Mouse (Mus musculus) hindbrain, embryonic 10.5 days (tissue): ENCODE results near the gene Adam11. TPM values are rescaled to one million over a fixed set of nuclear protein-coding genes. Genes with fewer than 3 reads are reported as not detected.
"Not testable (repeated sequence)": the region's sequence is repeated elsewhere in the genome, so short reads cannot be mapped to it uniquely, and the experiment has no call there.

Experiments used
- DNase-seq: peaks from one replicate; pipeline ENCODE4 v3.0.0-alpha.2; 2017; ENCODE audit warnings: low spot score
- H3K27ac ChIP-seq: fragments of 300-500 bp; sonication (generic); 2 replicates; pipeline ENCODE4 v1.5.1; 2016; ENCODE audit warnings: mild to moderate bottlenecking, moderate library complexity
- H3K27me3 ChIP-seq: fragments of 300-500 bp; sonication (generic); 2 replicates; pipeline ENCODE4 v1.6.1; 2016; ENCODE audit warnings: mild to moderate bottlenecking; ENCODE audit not compliant: poor library complexity, insufficient read depth, severe bottlenecking
- H3K36me3 ChIP-seq: fragments of 300-500 bp; sonication (generic); 2 replicates; pipeline ENCODE4 v1.6.1; 2016; ENCODE audit warnings: mild to moderate bottlenecking, moderate library complexity
- H3K4me1 ChIP-seq: fragments of 300-500 bp; sonication (generic); replicated peaks from 2 replicates; pipeline ENCODE4 v1.6.1; 2016; ENCODE audit warnings: mild to moderate bottlenecking
- H3K4me3 ChIP-seq: fragments of 300-500 bp; sonication (generic); 2 replicates; pipeline ENCODE4 v1.5.1; 2016; ENCODE audit warnings: mild to moderate bottlenecking, moderate library complexity
- H3K9me3 ChIP-seq: fragments of 300-500 bp; sonication (generic); 2 replicates; pipeline ENCODE4 v1.6.1; 2016; ENCODE audit warnings: mild to moderate bottlenecking, moderate library complexity
- WGBS: fragments of 180-500 bp; shearing (Covaris S2); methylation state at CpG from one replicate; pipeline ENCODE4 v1.1.7; 2016; 5-methylcytosine and 5-hydroxymethylcytosine counted together
- polyA plus RNA-seq: library from polyadenylated mRNA; unstranded; fragments of >200 nt; fragmentation: Nextera tagmentation; extraction: Ambion mirVana; gene quantifications from 2 replicates; pipeline ENCODE4 v1.2.1, GENCODE M21; 2016

Adam11 gene
- 14.6 and 22.6 TPM in 2 replicates for polyA plus RNA-seq

- Histone ChIP-seq H3K27me3 (peaks cover 77% of the 10 kb centered on the region), H3K9me3 (no peaks in the 10 kb centered on the region), H3K36me3 (no peaks in the 10 kb centered on the region), H3K27ac (peak within 1 kb of the TSS; percentile 85), H3K4me3 (peak within 1 kb of the TSS; percentile 82), H3K4me1 (peaks cover 46% of the 10 kb centered on the region)
- peak; percentile 49 for DNase-seq
- 1% methylated on average over 69 of the region's 76 CpGs for WGBS
These were observed at the start of gene Adam11 for GRCm38 (mm10) chr11:102761309-102762210. Gene Adam11 (plus strand): TSS chr11:102761439.

- WGBS, result 92% methylated on average over 4 of the region's 4 CpGs
- no peak overlapping the region for H3K4me3 ChIP-seq
- H3K27me3 ChIP-seq, result no peaks in the 10 kb centered on the region
- DNase-seq, result no peak
- H3K27ac ChIP-seq, result no peak overlapping the region
- no peaks in the 10 kb centered on the region for H3K36me3 ChIP-seq
- H3K4me1 ChIP-seq, result no peaks in the 10 kb centered on the region
- no peaks in the 10 kb centered on the region for H3K9me3 ChIP-seq
These were observed 48.8 kb upstream of the Adam11 start for GRCm38 (mm10) chr11:102712411-102712810.

- not testable (repeated sequence) for H3K9me3 ChIP-seq, H3K27me3 ChIP-seq, H3K4me3 ChIP-seq, H3K36me3 ChIP-seq, H3K27ac ChIP-seq, DNase-seq, H3K4me1 ChIP-seq
- WGBS, result 85% methylated on average over 2 of the region's 2 CpGs
These were observed 46.7 kb upstream of the Adam11 start for GRCm38 (mm10) chr11:102714578-102714977.

GRCm38 (mm10) chr11:102716135-102716534 lies 45.1 kb upstream of the Adam11 start:
- H3K4me3 ChIP-seq, result no peak overlapping the region
- H3K27ac ChIP-seq, result no peak overlapping the region
- peaks cover 3% of the 10 kb centered on the region; the same call in 1 of the 2 replicates for H3K9me3 ChIP-seq
- no peaks in the 10 kb centered on the region for H3K36me3 ChIP-seq
- no peak for DNase-seq
- no peaks in the 10 kb centered on the region for H3K4me1 ChIP-seq
- WGBS, result 82% methylated on average over 7 of the region's 7 CpGs
- H3K27me3 ChIP-seq, result no peaks in the 10 kb centered on the region

- 48% methylated on average over 3 of the region's 3 CpGs for WGBS
- peak; percentile 23 for DNase-seq
- Histone ChIP-seq H3K4me1 (no peaks in the 10 kb centered on the region), H3K4me3 (no peak overlapping the region), H3K27ac (no peak overlapping the region), H3K9me3 (no peaks in the 10 kb centered on the region), H3K36me3 (no peaks in the 10 kb centered on the region), H3K27me3 (no peaks in the 10 kb centered on the region)
These were observed 35.7 kb upstream of the Adam11 start for GRCm38 (mm10) chr11:102725574-102725973.

- H3K36me3 ChIP-seq, result no peaks in the 10 kb centered on the region
- no peaks in the 10 kb centered on the region for H3K27me3 ChIP-seq
- no peak for DNase-seq
- H3K27ac ChIP-seq, result no peak overlapping the region
- H3K4me3 ChIP-seq, result no peak overlapping the region
- no peaks in the 10 kb centered on the region for H3K9me3 ChIP-seq
- 40% methylated on average over 7 of the region's 7 CpGs for WGBS
- no peaks in the 10 kb centered on the region for H3K4me1 ChIP-seq
These were observed 32.6 kb upstream of the Adam11 start for GRCm38 (mm10) chr11:102728614-102729013.

GRCm38 (mm10) chr11:102729835-102730234 lies 31.4 kb upstream of the Adam11 start:
- Histone ChIP-seq H3K9me3 (no peaks in the 10 kb centered on the region), H3K27me3 (no peaks in the 10 kb centered on the region), H3K4me1 (no peaks in the 10 kb centered on the region), H3K27ac (no peak overlapping the region), H3K4me3 (no peak overlapping the region), H3K36me3 (no peaks in the 10 kb centered on the region)
- WGBS, result 93% methylated on average over 3 of the region's 3 CpGs
- no peak for DNase-seq

GRCm38 (mm10) chr11:102731366-102731765 lies 29.9 kb upstream of the Adam11 start:
- Histone ChIP-seq H3K9me3 (no peaks in the 10 kb centered on the region), H3K4me3 (no peak overlapping the region), H3K36me3 (no peaks in the 10 kb centered on the region), H3K27me3 (no peaks in the 10 kb centered on the region), H3K4me1 (no peaks in the 10 kb centered on the region), H3K27ac (no peak overlapping the region)
- no peak for DNase-seq
- 89% methylated on average over 6 of the region's 6 CpGs for WGBS

- Histone ChIP-seq H3K27me3 (peaks cover 6% of the 10 kb centered on the region), H3K4me3 (no peak overlapping the region), H3K4me1 (no peaks in the 10 kb centered on the region), H3K27ac (no peak overlapping the region), H3K9me3 (no peaks in the 10 kb centered on the region), H3K36me3 (no peaks in the 10 kb centered on the region)
- WGBS, result 79% methylated on average over 5 of the region's 5 CpGs
- no peak for DNase-seq
These were observed 28.1 kb upstream of the Adam11 start for GRCm38 (mm10) chr11:102733146-102733545.

- no peaks in the 10 kb centered on the region for H3K9me3 ChIP-seq
- H3K4me1 ChIP-seq, result peaks cover 12% of the 10 kb centered on the region
- H3K27ac ChIP-seq, result no peak overlapping the region
- WGBS, result 92% methylated on average over 6 of the region's 6 CpGs
- H3K4me3 ChIP-seq, result no peak overlapping the region
- H3K36me3 ChIP-seq, result no peaks in the 10 kb centered on the region
- H3K27me3 ChIP-seq, result peaks cover 21% of the 10 kb centered on the region
- DNase-seq, result no peak
These were observed 26.3 kb upstream of the Adam11 start for GRCm38 (mm10) chr11:102734961-102735360.

GRCm38 (mm10) chr11:102738046-102738445 lies 23.2 kb upstream of the Adam11 start:
- Histone ChIP-seq H3K27me3 (peaks cover 51% of the 10 kb centered on the region), H3K36me3 (no peaks in the 10 kb centered on the region), H3K4me3 (no peak overlapping the region), H3K27ac (no peak overlapping the region), H3K9me3 (no peaks in the 10 kb centered on the region), H3K4me1 (peaks cover 32% of the 10 kb centered on the region)
- no peak for DNase-seq
- WGBS, result 82% methylated on average over 3 of the region's 3 CpGs

GRCm38 (mm10) chr11:102739278-102739966 lies 21.8 kb upstream of the Adam11 start:
- WGBS, result 5% methylated on average over 20 of the region's 20 CpGs
- no peaks in the 10 kb centered on the region for H3K36me3 ChIP-seq
- H3K27me3 ChIP-seq, result peaks cover 58% of the 10 kb centered on the region
- peaks cover 42% of the 10 kb centered on the region for H3K4me1 ChIP-seq
- peak overlapping the region; percentile 49 for H3K4me3 ChIP-seq
- H3K27ac ChIP-seq, result peak overlapping the region; percentile 64
- H3K9me3 ChIP-seq, result no peaks in the 10 kb centered on the region
- DNase-seq, result peak; percentile 60

- Histone ChIP-seq H3K27me3 (peaks cover 58% of the 10 kb centered on the region), H3K27ac (no peak overlapping the region), H3K4me3 (no peak overlapping the region), H3K36me3 (no peaks in the 10 kb centered on the region), H3K9me3 (no peaks in the 10 kb centered on the region), H3K4me1 (peaks cover 42% of the 10 kb centered on the region)
- WGBS, result 41% methylated on average over 11 of the region's 11 CpGs
- DNase-seq, result no peak
These were observed 20.6 kb upstream of the Adam11 start for GRCm38 (mm10) chr11:102740634-102741033.
